Mouse (Mus musculus): ENCODE data around the gene Bcl6. TPM values are rescaled to one million over a fixed set of nuclear protein-coding genes. Genes with fewer than 3 reads are reported as not detected.

Bcl6 gene
- polyA plus RNA-seq, 1 experiment from 2014 or later, result 0.50 TPM

DNA sequence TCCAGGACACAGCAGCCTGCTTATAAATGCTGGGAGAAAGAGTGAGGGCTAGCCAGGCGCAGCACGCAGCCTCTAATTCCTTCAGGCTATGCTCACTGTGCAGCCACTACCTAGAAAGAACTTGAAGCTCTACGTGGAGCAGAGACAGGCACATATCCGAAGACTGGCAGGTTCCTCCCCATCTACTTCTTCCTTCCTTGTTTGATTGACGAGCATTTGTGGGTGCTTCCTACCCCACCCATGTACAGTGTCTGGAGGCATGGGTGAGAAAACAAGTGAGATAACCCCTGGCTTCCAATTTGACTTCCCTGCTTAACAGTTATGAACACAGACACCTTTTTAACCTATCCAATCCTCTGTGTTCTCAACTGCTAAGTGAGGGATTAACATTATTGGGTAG lies 28.1 kb upstream of the Bcl6 start:
- 70% methylated on average over 5 of the region's 5 CpGs for WGBS
- no peak for DNase-seq (ENCODE audit: low spot score)

GRCm38 (mm10) chr16:24016273-24016672 lies 27.6 kb upstream of the Bcl6 start:
- Histone ChIP-seq H3K4me1 (replicated peaks; ENCODE audit: control insufficient read depth, insufficient read depth, low read length) (no peaks in the 10 kb centered on the region), H3K9me3 (ENCODE audit: control insufficient read depth, low read length) (no peaks in the 10 kb centered on the region), H3K36me3 (replicated peaks; ENCODE audit: control insufficient read depth, insufficient read depth) (no peaks in the 10 kb centered on the region), H3K27me3 (ENCODE audit: control insufficient read depth, insufficient read depth, low read length) (no peaks in the 10 kb centered on the region), H3K4me2 (replicated peaks) (no peak overlapping the region), H3K4me3 (replicated peaks; ENCODE audit: low read length) (no peak overlapping the region), H3K9ac (no peak overlapping the region), H3K27ac (no peak overlapping the region)
- 45% methylated on average over 6 of the region's 6 CpGs for WGBS
- DNase-seq (ENCODE audit: low spot score) (no peak), ATAC-seq (ENCODE audit: low FRiP score) (no peak)

More for the DNA sequence above, 28.1 kb upstream of the Bcl6 start:
- no peaks in the 10 kb centered on the region for H3K4me1 ChIP-seq (replicated peaks; ENCODE audit: control insufficient read depth, insufficient read depth, low read length)
- H3K27ac ChIP-seq, result no peak overlapping the region
- no peaks in the 10 kb centered on the region for H3K27me3 ChIP-seq (ENCODE audit: control insufficient read depth, insufficient read depth, low read length)
- no peak overlapping the region for H3K4me3 ChIP-seq (replicated peaks; ENCODE audit: low read length)
- ATAC-seq (ENCODE audit: low FRiP score), result no peak
- no peaks in the 10 kb centered on the region for H3K36me3 ChIP-seq (replicated peaks; ENCODE audit: control insufficient read depth, insufficient read depth)
- no peak overlapping the region for H3K4me2 ChIP-seq (replicated peaks)
- no peak overlapping the region for H3K9ac ChIP-seq
- H3K9me3 ChIP-seq (ENCODE audit: control insufficient read depth, low read length), result no peaks in the 10 kb centered on the region

GRCm38 (mm10) chr16:24014378-24014777 lies 25.7 kb upstream of the Bcl6 start:
- 88% methylated on average over 3 of the region's 3 CpGs for WGBS
- H3K27ac ChIP-seq, result no peak overlapping the region
- no peak overlapping the region for H3K4me2 ChIP-seq (replicated peaks)
- H3K4me3 ChIP-seq (replicated peaks; ENCODE audit: low read length), result no peak overlapping the region
- H3K36me3 ChIP-seq (replicated peaks; ENCODE audit: control insufficient read depth, insufficient read depth), result no peaks in the 10 kb centered on the region
- no peaks in the 10 kb centered on the region for H3K27me3 ChIP-seq (ENCODE audit: control insufficient read depth, insufficient read depth, low read length)
- no peak overlapping the region for H3K9ac ChIP-seq
- no peaks in the 10 kb centered on the region for H3K9me3 ChIP-seq (ENCODE audit: control insufficient read depth, low read length)
- no peak for ATAC-seq (ENCODE audit: low FRiP score)
- no peaks in the 10 kb centered on the region for H3K4me1 ChIP-seq (replicated peaks; ENCODE audit: control insufficient read depth, insufficient read depth, low read length)
- no peak for DNase-seq (ENCODE audit: low spot score)

DNA sequence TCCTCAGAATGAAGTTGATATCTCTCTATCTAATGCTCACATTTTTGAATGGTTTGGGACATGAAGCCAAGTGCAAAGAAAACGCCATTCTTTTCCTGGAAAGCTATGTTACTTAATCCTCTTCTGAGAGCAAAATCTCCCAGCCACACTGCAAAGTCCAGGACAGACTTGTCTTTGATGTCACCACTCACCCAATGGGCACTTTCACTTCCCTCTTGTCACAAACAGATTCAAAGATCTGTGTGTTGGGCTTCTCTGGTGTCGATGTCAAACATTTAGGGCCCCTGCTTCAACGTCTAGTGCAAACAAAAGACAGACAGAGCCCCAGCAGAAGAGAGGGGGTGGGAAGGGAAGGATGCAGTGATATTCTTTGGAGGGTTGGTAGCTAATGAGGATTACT lies 23.4 kb upstream of the Bcl6 start:
- no peaks in the 10 kb centered on the region for H3K9me3 ChIP-seq (ENCODE audit: control insufficient read depth, low read length)
- no peaks in the 10 kb centered on the region for H3K27me3 ChIP-seq (ENCODE audit: control insufficient read depth, insufficient read depth, low read length)
- no peak overlapping the region for H3K4me3 ChIP-seq (replicated peaks; ENCODE audit: low read length)
- no peak for ATAC-seq (ENCODE audit: low FRiP score)
- H3K27ac ChIP-seq, result no peak overlapping the region
- no peaks in the 10 kb centered on the region for H3K36me3 ChIP-seq (replicated peaks; ENCODE audit: control insufficient read depth, insufficient read depth)
- WGBS, result 76% methylated on average over 3 of the region's 3 CpGs
- DNase-seq (ENCODE audit: low spot score), result no peak
- no peak overlapping the region for H3K9ac ChIP-seq
- no peaks in the 10 kb centered on the region for H3K4me1 ChIP-seq (replicated peaks; ENCODE audit: control insufficient read depth, insufficient read depth, low read length)
- H3K4me2 ChIP-seq (replicated peaks), result no peak overlapping the region

DNA sequence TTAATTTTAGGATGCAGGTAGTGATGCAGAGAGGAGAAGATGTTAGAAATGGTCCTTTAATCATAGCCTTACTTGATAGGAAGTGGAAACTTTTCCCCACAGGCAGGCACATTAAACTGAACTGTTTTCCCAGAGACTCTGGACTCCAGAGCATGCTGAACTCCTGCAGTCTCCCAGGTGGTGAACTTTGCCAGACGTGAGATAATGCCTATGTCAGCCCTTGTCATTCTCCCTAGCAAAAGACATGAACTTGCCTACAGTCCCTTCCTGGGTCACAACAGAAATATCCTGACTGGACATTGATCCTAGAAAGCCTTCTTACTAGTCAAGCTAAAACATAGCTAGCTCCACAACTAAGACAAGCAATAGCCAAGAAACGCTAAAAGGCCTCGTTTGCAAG lies 22.7 kb upstream of the Bcl6 start:
- Histone ChIP-seq H3K36me3 (replicated peaks; ENCODE audit: control insufficient read depth, insufficient read depth) (no peaks in the 10 kb centered on the region), H3K9ac (no peak overlapping the region), H3K4me2 (replicated peaks) (no peak overlapping the region), H3K27me3 (ENCODE audit: control insufficient read depth, insufficient read depth, low read length) (no peaks in the 10 kb centered on the region), H3K4me1 (replicated peaks; ENCODE audit: control insufficient read depth, insufficient read depth, low read length) (no peaks in the 10 kb centered on the region), H3K27ac (no peak overlapping the region), H3K4me3 (replicated peaks; ENCODE audit: low read length) (no peak overlapping the region), H3K9me3 (ENCODE audit: control insufficient read depth, low read length) (no peaks in the 10 kb centered on the region)
- WGBS, result 81% methylated on average over 3 of the region's 3 CpGs
- DNase-seq (ENCODE audit: low spot score) (no peak), ATAC-seq (ENCODE audit: low FRiP score) (no peak)

GRCm38 (mm10) chr16:24009891-24010290 lies 21.2 kb upstream of the Bcl6 start:
- Histone ChIP-seq H3K4me2 (replicated peaks) (no peak overlapping the region), H3K9ac (no peak overlapping the region), H3K27ac (no peak overlapping the region), H3K4me3 (replicated peaks; ENCODE audit: low read length) (no peak overlapping the region), H3K27me3 (ENCODE audit: control insufficient read depth, insufficient read depth, low read length) (no peaks in the 10 kb centered on the region), H3K9me3 (ENCODE audit: control insufficient read depth, low read length) (no peaks in the 10 kb centered on the region), H3K36me3 (replicated peaks; ENCODE audit: control insufficient read depth, insufficient read depth) (no peaks in the 10 kb centered on the region), H3K4me1 (replicated peaks; ENCODE audit: control insufficient read depth, insufficient read depth, low read length) (no peaks in the 10 kb centered on the region)
- DNase-seq (ENCODE audit: low spot score) (no peak), ATAC-seq (ENCODE audit: low FRiP score) (no peak)
- 96% methylated on average over 2 of the region's 2 CpGs for WGBS

- no peaks in the 10 kb centered on the region for H3K27me3 ChIP-seq (ENCODE audit: control insufficient read depth, insufficient read depth, low read length)
- ATAC-seq (ENCODE audit: low FRiP score), result no peak
- H3K4me1 ChIP-seq (replicated peaks; ENCODE audit: control insufficient read depth, insufficient read depth, low read length), result no peaks in the 10 kb centered on the region
- H3K9ac ChIP-seq, result no peak overlapping the region
- no peak overlapping the region for H3K4me2 ChIP-seq (replicated peaks)
- no peak overlapping the region for H3K27ac ChIP-seq
- 87% methylated on average over 8 of the region's 8 CpGs for WGBS
- H3K36me3 ChIP-seq (replicated peaks; ENCODE audit: control insufficient read depth, insufficient read depth), result no peaks in the 10 kb centered on the region
- no peak overlapping the region for H3K4me3 ChIP-seq (replicated peaks; ENCODE audit: low read length)
- H3K9me3 ChIP-seq (ENCODE audit: control insufficient read depth, low read length), result no peaks in the 10 kb centered on the region
- no peak for DNase-seq (ENCODE audit: low spot score)
Observed at GRCm38 (mm10) chr16:24005928-24006327, 17.3 kb upstream of the Bcl6 start.

DNA sequence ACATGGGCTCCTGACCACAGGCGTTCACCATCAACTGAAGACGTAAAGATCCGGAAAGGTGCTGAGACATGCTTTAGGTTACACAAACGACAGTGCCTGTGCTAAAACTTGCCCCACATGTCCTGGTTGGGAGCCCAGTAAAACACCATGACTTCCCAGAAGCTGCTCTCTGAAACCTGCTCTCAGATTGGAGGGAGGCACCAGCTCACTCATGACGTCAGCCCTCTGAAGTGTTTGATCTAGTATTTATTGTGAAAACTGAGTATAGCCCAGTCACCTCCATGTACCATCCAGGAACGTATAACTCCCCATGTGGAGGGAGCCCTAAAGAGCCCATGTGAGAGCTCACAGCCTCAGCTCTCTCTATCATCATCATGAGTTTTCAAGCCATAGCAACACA lies 9.3 kb upstream of the Bcl6 start:
- WGBS, result 89% methylated on average over 6 of the region's 6 CpGs

GRCm38 (mm10) chr16:23997228-23997627 lies 8.6 kb upstream of the Bcl6 start:
- Histone ChIP-seq H3K9ac (no peak overlapping the region), H3K36me3 (replicated peaks; ENCODE audit: control insufficient read depth, insufficient read depth) (no peaks in the 10 kb centered on the region), H3K4me1 (replicated peaks; ENCODE audit: control insufficient read depth, insufficient read depth, low read length) (no peaks in the 10 kb centered on the region), H3K4me2 (replicated peaks) (no peak overlapping the region), H3K27ac (no peak overlapping the region), H3K9me3 (ENCODE audit: control insufficient read depth, low read length) (no peaks in the 10 kb centered on the region), H3K4me3 (replicated peaks; ENCODE audit: low read length) (no peak overlapping the region), H3K27me3 (ENCODE audit: control insufficient read depth, insufficient read depth, low read length) (no peaks in the 10 kb centered on the region)
- WGBS, result 89% methylated on average over 3 of the region's 3 CpGs
- ATAC-seq (ENCODE audit: low FRiP score) (no peak), DNase-seq (ENCODE audit: low spot score) (no peak)

More for the DNA sequence above, 9.3 kb upstream of the Bcl6 start:
- no peaks in the 10 kb centered on the region for H3K4me1 ChIP-seq (replicated peaks; ENCODE audit: control insufficient read depth, insufficient read depth, low read length)
- H3K4me3 ChIP-seq (replicated peaks; ENCODE audit: low read length), result no peak overlapping the region
- ATAC-seq (ENCODE audit: low FRiP score), result no peak
- DNase-seq (ENCODE audit: low spot score), result no peak
- no peak overlapping the region for H3K9ac ChIP-seq
- no peaks in the 10 kb centered on the region for H3K9me3 ChIP-seq (ENCODE audit: control insufficient read depth, low read length)
- no peak overlapping the region for H3K27ac ChIP-seq
- no peak overlapping the region for H3K4me2 ChIP-seq (replicated peaks)
- no peaks in the 10 kb centered on the region for H3K36me3 ChIP-seq (replicated peaks; ENCODE audit: control insufficient read depth, insufficient read depth)
- H3K27me3 ChIP-seq (ENCODE audit: control insufficient read depth, insufficient read depth, low read length), result no peaks in the 10 kb centered on the region

- WGBS, result 84% methylated on average over 7 of the region's 7 CpGs
- Histone ChIP-seq H3K4me3 (replicated peaks; ENCODE audit: low read length) (no peak overlapping the region), H3K4me1 (replicated peaks; ENCODE audit: control insufficient read depth, insufficient read depth, low read length) (no peaks in the 10 kb centered on the region), H3K36me3 (replicated peaks; ENCODE audit: control insufficient read depth, insufficient read depth) (no peaks in the 10 kb centered on the region), H3K27ac (no peak overlapping the region), H3K9ac (no peak overlapping the region), H3K9me3 (ENCODE audit: control insufficient read depth, low read length) (no peaks in the 10 kb centered on the region), H3K4me2 (replicated peaks) (no peak overlapping the region), H3K27me3 (ENCODE audit: control insufficient read depth, insufficient read depth, low read length) (no peaks in the 10 kb centered on the region)
- no peak for ATAC-seq (ENCODE audit: low FRiP score)
- DNase-seq (ENCODE audit: low spot score), result no peak
Observed at GRCm38 (mm10) chr16:23996342-23996741, 7.7 kb upstream of the Bcl6 start.

All from hindbrain, embryonic 14.5 days (tissue).